Mouse (Mus musculus): ENCODE results near the gene Rph3al. TPM values are rescaled to one million over a fixed set of nuclear protein-coding genes. Genes with fewer than 3 reads are reported as not detected.

Gene Rph3al
- polyA plus RNA-seq, 1 experiment from 2014 or later, result 2.4 TPM

GRCm38 (mm10) chr11:75966401-75967372 lies 28.5 kb upstream of the Rph3al start:
- Histone ChIP-seq H3K27me3 (ENCODE audit: low read depth, poor library complexity, severe bottlenecking) (peaks cover 64% of the 10 kb centered on the region), H3K4me3 (peak overlapping the region; percentile 63), H3K27ac (peak overlapping the region; percentile 76), H3K4me1 (peaks cover 45% of the 10 kb centered on the region), H3K36me3 (no peaks in the 10 kb centered on the region), H3K9me3 (replicated peaks) (no peaks in the 10 kb centered on the region)
- DNase-seq (ENCODE audit: low spot score), result peak; percentile 83
- WGBS, result under 1% methylated on average over 90 of the region's 90 CpGs

GRCm38 (mm10) chr11:75965674-75966400 lies 27.6 kb upstream of the Rph3al start:
- Histone ChIP-seq H3K4me1 (peaks cover 45% of the 10 kb centered on the region), H3K27ac (peak overlapping the region; percentile 76; the same call in 1 of the 2 replicates), H3K9me3 (replicated peaks) (no peaks in the 10 kb centered on the region), H3K36me3 (no peaks in the 10 kb centered on the region), H3K4me3 (peak overlapping the region; percentile 63), H3K27me3 (ENCODE audit: low read depth, poor library complexity, severe bottlenecking) (peaks cover 59% of the 10 kb centered on the region)
- WGBS, result 4% methylated on average over 28 of the region's 28 CpGs
- peak; percentile 60 for DNase-seq (ENCODE audit: low spot score)

- H3K27ac ChIP-seq, result peak overlapping the region; percentile 27; the same call in 1 of the 2 replicates
- H3K9me3 ChIP-seq (replicated peaks), result no peaks in the 10 kb centered on the region
- 45% methylated on average over 4 of the region's 4 CpGs for WGBS
- no peak for DNase-seq (ENCODE audit: low spot score)
- no peak overlapping the region for H3K4me3 ChIP-seq
- no peaks in the 10 kb centered on the region for H3K36me3 ChIP-seq
- H3K27me3 ChIP-seq (ENCODE audit: low read depth, poor library complexity, severe bottlenecking), result peaks cover 51% of the 10 kb centered on the region
- peaks cover 45% of the 10 kb centered on the region for H3K4me1 ChIP-seq
These were observed 26.2 kb upstream of the Rph3al start for GRCm38 (mm10) chr11:75964476-75964730.

- Histone ChIP-seq H3K4me3 (no peak overlapping the region), H3K27ac (peak overlapping the region; percentile 27; the same call in 1 of the 2 replicates), H3K9me3 (replicated peaks) (no peaks in the 10 kb centered on the region), H3K36me3 (no peaks in the 10 kb centered on the region), H3K27me3 (ENCODE audit: low read depth, poor library complexity, severe bottlenecking) (peaks cover 46% of the 10 kb centered on the region), H3K4me1 (peaks cover 45% of the 10 kb centered on the region)
- WGBS, result 27% methylated on average over 11 of the region's 11 CpGs
- peak; percentile 56 for DNase-seq (ENCODE audit: low spot score)
These were observed 25.7 kb upstream of the Rph3al start for GRCm38 (mm10) chr11:75963730-75964475.

GRCm38 (mm10) chr11:75961782-75962181 lies 23.6 kb upstream of the Rph3al start:
- WGBS, result 92% methylated on average over 7 of the region's 7 CpGs
- no peak for DNase-seq (ENCODE audit: low spot score)
- no peaks in the 10 kb centered on the region for H3K36me3 ChIP-seq
- H3K9me3 ChIP-seq (replicated peaks), result no peaks in the 10 kb centered on the region
- no peak overlapping the region for H3K27ac ChIP-seq
- H3K4me1 ChIP-seq, result peaks cover 39% of the 10 kb centered on the region
- H3K27me3 ChIP-seq (ENCODE audit: low read depth, poor library complexity, severe bottlenecking), result peaks cover 25% of the 10 kb centered on the region
- no peak overlapping the region for H3K4me3 ChIP-seq

GRCm38 (mm10) chr11:75957124-75957832 lies 19.0 kb upstream of the Rph3al start:
- Histone ChIP-seq H3K9me3 (replicated peaks) (no peaks in the 10 kb centered on the region), H3K4me3 (no peak overlapping the region), H3K36me3 (no peaks in the 10 kb centered on the region), H3K27ac (no peak overlapping the region), H3K4me1 (no peaks in the 10 kb centered on the region; the same call in 1 of the 2 replicates), H3K27me3 (ENCODE audit: low read depth, poor library complexity, severe bottlenecking) (no peaks in the 10 kb centered on the region)
- DNase-seq (ENCODE audit: low spot score), result no peak
- 88% methylated on average over 17 of the region's 17 CpGs for WGBS

- Histone ChIP-seq H3K27ac (no peak overlapping the region), H3K27me3 (ENCODE audit: low read depth, poor library complexity, severe bottlenecking) (no peaks in the 10 kb centered on the region), H3K9me3 (replicated peaks) (no peaks in the 10 kb centered on the region), H3K4me1 (no peaks in the 10 kb centered on the region; the same call in 1 of the 2 replicates), H3K36me3 (no peaks in the 10 kb centered on the region), H3K4me3 (no peak overlapping the region)
- no peak for DNase-seq (ENCODE audit: low spot score)
- 69% methylated on average over 8 of the region's 8 CpGs for WGBS
These were observed 18.4 kb upstream of the Rph3al start for GRCm38 (mm10) chr11:75956651-75957050.

GRCm38 (mm10) chr11:75954896-75955295 lies 16.7 kb upstream of the Rph3al start:
- DNase-seq (ENCODE audit: low spot score), result no peak
- Histone ChIP-seq H3K9me3 (replicated peaks) (no peaks in the 10 kb centered on the region), H3K4me1 (no peaks in the 10 kb centered on the region; the same call in 1 of the 2 replicates), H3K27me3 (ENCODE audit: low read depth, poor library complexity, severe bottlenecking) (no peaks in the 10 kb centered on the region), H3K4me3 (no peak overlapping the region), H3K36me3 (no peaks in the 10 kb centered on the region), H3K27ac (no peak overlapping the region)
- 87% methylated on average over 9 of the region's 9 CpGs for WGBS

- DNase-seq (ENCODE audit: low spot score), result no peak
- no peak overlapping the region for H3K4me3 ChIP-seq
- no peaks in the 10 kb centered on the region for H3K9me3 ChIP-seq (replicated peaks)
- WGBS, result 79% methylated on average over 5 of the region's 5 CpGs
- H3K27ac ChIP-seq, result no peak overlapping the region
- peaks cover 9% of the 10 kb centered on the region for H3K4me1 ChIP-seq
- no peaks in the 10 kb centered on the region for H3K36me3 ChIP-seq
- peaks cover 2% of the 10 kb centered on the region; the same call in 1 of the 2 replicates for H3K27me3 ChIP-seq (ENCODE audit: low read depth, poor library complexity, severe bottlenecking)
These were observed 13.7 kb upstream of the Rph3al start for GRCm38 (mm10) chr11:75951895-75952294.

GRCm38 (mm10) chr11:75950459-75950858 lies 12.2 kb upstream of the Rph3al start:
- DNase-seq (ENCODE audit: low spot score), result no peak
- H3K9me3 ChIP-seq (replicated peaks), result no peaks in the 10 kb centered on the region
- WGBS, result 86% methylated on average over 3 of the region's 3 CpGs
- peaks cover 22% of the 10 kb centered on the region for H3K4me1 ChIP-seq
- no peak overlapping the region for H3K27ac ChIP-seq
- H3K4me3 ChIP-seq, result no peak overlapping the region
- H3K36me3 ChIP-seq, result no peaks in the 10 kb centered on the region
- peaks cover 5% of the 10 kb centered on the region; the same call in 1 of the 2 replicates for H3K27me3 ChIP-seq (ENCODE audit: low read depth, poor library complexity, severe bottlenecking)

GRCm38 (mm10) chr11:75948789-75949188 lies 10.6 kb upstream of the Rph3al start:
- Histone ChIP-seq H3K4me3 (no peak overlapping the region), H3K36me3 (no peaks in the 10 kb centered on the region), H3K4me1 (peaks cover 23% of the 10 kb centered on the region), H3K27me3 (ENCODE audit: low read depth, poor library complexity, severe bottlenecking) (peaks cover 5% of the 10 kb centered on the region; the same call in 1 of the 2 replicates), H3K27ac (no peak overlapping the region), H3K9me3 (replicated peaks) (no peaks in the 10 kb centered on the region)
- DNase-seq (ENCODE audit: low spot score), result peak; percentile 29
- 37% methylated on average over 3 of the region's 3 CpGs for WGBS

GRCm38 (mm10) chr11:75947223-75947622 lies 9.0 kb upstream of the Rph3al start:
- no peaks in the 10 kb centered on the region for H3K36me3 ChIP-seq
- WGBS, result 34% methylated on average over 5 of the region's 5 CpGs
- H3K27me3 ChIP-seq (ENCODE audit: low read depth, poor library complexity, severe bottlenecking), result peaks cover 5% of the 10 kb centered on the region; the same call in 1 of the 2 replicates
- 0 out of 2 replicates have a peak overlapping the region, but pooled peaks have one; percentile 11 for H3K27ac ChIP-seq
- H3K9me3 ChIP-seq (replicated peaks), result no peaks in the 10 kb centered on the region
- no peak overlapping the region for H3K4me3 ChIP-seq
- H3K4me1 ChIP-seq, result peaks cover 23% of the 10 kb centered on the region
- no peak for DNase-seq (ENCODE audit: low spot score)
